Mouse (Mus musculus) Muller cell, postnatal 12 days (primary cell): ENCODE data around the gene Hmgcll1.
"Not testable (repeated sequence)": the region's sequence is repeated elsewhere in the genome, so short reads cannot be mapped to it uniquely, and the experiment has no call there.

Experiments used
- DNase-seq: peaks from one replicate; pipeline ENCODE4 v3.0.0-alpha.2; 2015; ENCODE audit errors: inconsistent ontology term

The Hmgcll1 gene

DNA sequence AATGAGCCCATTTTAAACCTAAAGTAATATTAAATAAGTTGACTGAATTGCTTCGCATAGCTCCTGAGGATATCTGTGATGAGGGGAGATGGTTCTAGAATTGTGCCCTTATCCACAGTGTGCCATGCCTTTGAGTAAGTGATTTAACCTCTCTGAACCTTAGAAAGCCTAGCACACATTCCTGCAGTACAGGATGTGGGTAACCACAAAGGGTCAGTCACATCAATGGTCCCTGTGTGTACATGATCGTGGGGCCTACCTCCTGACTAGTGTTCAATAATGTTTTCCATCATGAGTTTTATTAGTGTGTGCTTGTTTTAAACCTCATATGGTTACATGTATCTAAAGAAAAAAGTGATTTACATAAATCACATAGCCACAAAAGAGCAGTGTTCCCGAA, 46.3 kb downstream of the Hmgcll1 start:
- peak; percentile 52 for DNase-seq

DNA sequence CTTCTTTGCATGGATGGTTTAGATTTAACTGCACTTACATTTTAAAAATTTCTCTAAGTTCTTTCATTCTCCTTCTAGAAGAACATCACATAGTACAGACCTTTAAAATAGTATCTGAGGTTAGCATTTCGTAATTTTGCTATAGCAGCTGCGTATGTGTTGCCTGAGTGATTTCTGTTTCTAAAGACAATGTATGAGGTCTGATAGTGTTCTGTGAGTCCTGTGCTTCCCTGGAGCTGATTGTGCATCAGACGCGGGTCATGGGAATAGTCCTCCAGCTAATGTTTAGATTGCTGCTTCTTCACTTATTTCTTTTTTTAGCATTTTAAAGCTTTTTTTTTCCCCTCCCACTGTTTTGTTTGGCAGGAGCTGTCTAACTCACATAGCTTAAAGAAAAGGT, 46.8 kb downstream of the Hmgcll1 start:
- no peak for DNase-seq

DNA sequence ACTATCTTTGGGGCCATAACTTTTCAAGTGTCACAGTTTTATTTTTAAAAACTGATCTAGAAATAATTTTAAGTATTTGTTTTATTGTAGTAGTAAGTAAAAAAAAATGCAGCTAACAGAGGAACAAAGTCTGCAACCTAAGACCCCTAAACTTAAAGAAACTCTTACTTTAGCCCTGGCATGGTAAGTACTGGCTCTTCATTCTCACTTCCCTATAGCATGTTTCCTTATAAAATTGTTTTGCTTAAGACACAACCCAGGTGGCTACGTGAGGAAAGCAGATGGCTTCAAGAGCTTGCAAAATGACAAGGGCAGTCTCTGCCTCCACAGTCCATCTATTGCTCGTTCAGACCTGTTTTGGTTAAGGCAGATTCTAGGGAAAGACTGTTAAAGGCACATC, 49.5 kb downstream of the Hmgcll1 start:
- DNase-seq: no peak

DNA sequence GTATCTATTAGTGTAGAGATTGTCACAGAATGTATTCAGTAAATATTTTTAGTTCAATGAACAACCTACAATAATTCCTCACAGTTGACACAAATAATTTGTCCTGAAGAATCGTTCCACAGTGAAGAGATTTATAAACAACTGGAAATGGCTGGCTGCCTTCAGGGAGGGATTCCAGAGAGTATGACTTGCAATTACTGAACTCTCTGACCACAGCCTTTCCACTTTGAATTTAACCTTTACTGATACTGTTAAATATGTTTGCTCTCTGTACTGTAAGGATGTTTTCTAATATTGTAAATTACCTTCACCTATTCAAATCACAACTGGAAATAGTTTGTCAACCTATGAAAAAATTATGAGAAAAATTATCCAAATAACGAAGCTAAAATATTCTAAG, 76.9 kb downstream of the Hmgcll1 start:
- DNase-seq: peak; percentile 19

DNA sequence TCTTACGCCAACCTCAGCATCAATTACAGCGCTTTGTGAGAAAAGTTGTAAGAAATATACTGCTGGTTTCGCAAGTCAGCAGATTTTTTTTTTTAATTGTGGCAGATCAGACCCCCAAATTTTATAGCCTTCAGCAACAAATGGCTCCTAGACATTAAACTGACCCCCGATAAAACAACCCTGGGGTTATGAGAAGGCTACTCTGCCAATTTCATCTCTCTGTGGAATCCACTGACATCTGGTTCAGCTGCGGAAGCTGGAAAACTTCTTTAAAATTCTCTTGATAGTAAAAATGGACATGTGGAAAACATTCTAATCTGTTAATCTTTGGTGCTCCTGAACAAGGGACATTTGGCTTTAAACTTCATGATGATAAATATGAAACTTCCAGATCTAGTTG, 82.6 kb downstream of the Hmgcll1 start:
- DNase-seq: no peak

DNA sequence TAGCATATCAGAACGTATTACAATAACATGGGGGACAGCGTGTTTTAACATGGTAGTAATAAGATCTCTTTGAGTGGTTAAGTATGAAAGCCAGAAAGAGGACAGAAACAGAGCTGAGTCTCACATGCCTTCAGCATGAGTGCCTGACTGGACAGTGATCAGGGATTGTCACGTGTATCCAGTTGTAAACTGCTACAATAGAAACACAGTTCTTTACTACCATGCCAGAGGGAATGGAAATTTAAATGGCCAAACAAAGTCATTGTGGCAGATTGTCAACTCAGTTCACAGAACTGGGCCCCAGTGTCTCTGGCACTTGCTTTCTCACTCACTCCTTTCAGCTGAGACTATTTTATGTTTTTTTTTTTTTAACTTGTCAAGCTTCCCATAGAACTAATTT, 85.3 kb downstream of the Hmgcll1 start:
- no peak for DNase-seq

DNA sequence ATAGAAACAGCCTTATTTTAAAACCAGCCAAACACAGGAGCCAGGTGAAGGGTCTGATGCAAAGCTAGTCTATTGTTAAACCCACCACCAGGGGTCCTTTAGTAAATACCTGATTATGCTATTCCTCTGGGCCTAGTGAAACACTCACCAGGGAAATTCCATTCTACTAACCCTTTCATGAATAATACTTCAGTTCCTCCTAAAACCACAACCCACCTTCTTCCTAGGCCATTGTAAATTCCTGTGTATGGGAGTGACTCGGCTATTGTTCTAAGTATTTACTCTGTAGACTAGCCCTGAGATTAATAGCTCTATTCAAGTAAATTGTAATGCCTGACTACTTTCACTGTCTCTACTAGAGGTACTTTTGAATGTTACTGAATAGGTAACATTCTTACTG, 89.8 kb downstream of the Hmgcll1 start:
- DNase-seq: not testable (repeated sequence)

DNA sequence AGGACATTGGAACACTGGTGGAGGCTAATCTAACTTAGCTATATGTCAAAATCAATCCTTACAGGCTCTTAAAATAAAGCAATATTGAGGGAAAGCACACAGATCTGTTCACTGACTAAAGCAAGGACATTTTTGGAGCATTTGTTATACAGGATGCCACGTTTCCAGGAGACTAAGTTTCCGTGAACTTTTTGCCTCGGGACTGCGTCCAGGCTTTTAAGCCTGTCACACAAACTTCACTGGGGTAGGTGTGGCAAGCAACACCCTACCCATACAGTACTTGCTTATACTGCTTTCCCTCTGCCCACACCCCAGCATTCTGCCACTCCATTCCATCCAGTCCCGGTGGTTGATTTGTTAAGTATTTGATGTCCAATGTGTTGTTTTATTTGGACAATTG, 90.2 kb downstream of the Hmgcll1 start:
- no peak for DNase-seq

DNA sequence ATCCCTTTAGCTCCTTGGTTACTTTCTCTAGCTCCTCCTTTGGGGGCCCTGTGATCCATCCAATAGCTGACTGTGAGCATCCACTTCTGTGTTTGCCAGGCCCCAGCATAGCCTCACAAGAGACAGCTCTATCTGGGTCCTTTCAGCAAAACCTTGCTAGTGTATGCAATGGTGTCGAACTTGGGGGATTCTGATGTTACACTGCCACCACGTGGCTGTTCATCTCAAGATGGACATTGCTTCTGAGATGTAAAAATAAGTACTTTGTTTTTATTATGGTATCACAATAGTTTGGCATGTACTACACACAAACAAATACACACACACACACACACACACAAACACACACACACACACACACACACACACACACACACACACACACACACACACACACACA, 108.2 kb downstream of the Hmgcll1 start:
- peak; percentile 33 for DNase-seq

DNA sequence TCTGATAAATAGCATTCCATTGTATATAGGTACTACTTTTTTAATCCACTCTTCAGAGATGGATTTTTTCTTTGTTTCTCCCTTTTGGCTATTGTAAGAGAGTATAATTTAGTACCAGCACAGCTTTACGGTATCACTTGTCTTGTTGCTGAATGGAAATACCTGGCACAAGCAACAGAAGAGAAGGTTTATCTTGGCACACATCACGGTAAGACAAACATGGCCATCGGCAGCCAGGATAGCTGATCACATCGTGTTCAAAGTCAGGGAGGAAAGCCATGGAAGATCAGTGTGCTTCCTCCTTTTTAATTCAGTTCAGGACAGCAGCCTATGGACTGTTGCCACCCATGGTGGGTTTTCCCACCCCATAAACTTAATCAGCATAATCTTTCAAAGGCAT, 109.6 kb downstream of the Hmgcll1 start:
- no peak for DNase-seq

DNA sequence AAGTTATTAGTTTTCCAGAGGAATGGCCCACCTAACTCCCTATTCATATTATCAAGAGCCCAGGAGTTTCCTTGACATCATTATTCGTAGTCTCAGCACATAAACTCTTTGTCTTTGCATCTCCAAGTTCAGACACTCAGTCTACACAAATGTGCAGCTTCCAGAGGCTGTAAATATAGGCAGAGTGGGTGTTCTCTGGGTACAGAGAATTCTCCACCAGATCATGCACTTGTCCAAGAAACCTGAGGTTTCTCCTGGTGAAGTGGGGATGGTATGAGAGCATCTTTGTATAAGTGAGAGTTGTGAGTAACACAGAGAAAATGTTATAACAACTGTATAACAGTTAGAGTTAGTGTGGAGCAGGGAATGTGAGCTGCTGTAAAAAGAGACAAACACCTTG, 114.7 kb downstream of the Hmgcll1 start:
- DNase-seq: no peak

DNA sequence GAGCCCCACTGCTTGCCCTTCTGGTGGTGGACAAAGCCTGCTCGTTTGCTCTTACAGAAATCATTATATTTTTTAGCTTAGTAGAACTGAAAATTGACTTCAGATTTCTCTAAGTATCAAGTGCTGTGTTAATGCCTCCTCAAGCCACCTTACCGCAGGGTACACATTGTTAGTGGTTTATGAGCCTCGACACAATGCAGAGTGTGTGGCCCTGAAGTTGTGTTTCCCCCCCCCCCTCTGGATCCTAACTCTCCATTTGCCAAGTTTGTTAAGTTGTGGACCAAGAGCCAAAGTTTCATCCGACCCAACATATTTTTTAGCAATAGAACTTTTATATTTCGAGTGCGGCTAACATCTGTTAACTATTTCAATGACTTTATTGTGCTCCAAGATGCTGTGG, 119.4 kb downstream of the Hmgcll1 start:
- no peak for DNase-seq

DNA sequence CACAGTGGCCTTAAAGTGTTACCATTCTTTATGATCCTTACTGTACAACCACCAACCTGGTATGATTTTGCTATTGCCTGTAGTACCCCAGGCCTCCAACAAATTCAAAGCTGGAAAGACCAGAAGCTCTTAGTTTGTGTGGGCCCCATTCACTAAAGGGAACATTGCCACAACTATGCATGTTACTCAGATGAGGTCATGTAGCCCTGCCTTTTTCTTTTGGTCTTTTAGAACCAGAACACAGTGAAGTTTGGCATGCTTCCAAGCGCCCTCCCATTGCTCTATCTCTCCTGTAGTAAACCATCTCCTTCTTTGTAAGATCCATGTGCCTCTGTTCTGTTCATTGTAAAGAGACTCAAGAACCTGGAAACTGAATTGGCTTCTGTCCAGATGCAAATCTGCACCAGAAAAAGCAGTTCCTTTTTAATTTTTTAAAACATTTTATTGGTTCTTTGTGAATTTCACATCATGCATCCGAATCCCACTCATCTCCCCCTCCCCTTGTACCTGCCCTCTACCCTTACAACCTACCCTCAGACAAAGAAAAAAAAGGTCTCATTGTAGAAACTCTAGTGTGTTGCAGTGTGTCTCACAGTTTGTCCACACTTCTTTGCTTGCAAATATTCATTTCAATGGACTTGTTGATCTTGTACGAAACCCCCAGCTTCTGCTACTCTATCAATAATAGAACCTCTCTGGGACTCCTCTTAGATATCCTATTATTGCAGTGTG, 123.9 kb downstream of the Hmgcll1 start:
- DNase-seq: peak; percentile 89

DNA sequence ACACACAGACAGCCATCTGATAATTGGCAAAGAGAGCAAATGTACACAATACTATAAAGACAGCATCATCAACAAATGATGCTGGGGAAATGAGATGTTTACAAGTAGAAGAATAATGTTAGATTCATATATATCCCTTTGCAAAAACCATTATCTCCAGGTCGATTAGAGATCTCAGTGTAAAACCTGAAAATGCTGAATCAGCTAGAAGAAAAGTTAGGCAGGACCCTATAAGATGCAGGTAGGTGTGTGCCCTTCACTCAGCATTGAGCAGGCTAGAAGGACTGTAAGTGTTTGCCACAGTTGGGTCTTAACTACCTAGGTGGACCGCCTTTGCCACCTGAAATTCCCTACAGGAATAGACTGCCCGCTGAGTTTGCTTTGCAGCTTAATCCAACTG, 130.9 kb downstream of the Hmgcll1 start:
- no peak for DNase-seq

DNA sequence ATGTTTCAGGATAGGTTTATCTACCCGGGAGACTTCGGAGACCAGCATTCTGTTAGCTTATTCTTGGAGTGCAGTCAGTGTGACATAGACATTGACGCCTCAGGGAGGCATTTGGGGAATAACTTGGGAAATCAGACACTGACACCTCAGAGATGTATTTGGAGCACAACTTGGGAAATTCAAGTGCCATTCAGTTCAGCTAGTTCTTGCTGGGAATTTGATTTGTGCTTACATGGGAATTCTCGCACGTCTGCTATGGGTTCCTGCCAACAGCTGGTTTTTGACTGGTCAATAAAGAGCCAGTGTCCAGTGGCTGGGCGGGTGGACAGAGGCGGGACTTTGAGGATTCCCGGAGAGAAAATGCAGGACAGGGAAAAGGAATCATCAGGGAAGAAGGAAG, 147.8 kb downstream of the Hmgcll1 start:
- no peak for DNase-seq

DNA sequence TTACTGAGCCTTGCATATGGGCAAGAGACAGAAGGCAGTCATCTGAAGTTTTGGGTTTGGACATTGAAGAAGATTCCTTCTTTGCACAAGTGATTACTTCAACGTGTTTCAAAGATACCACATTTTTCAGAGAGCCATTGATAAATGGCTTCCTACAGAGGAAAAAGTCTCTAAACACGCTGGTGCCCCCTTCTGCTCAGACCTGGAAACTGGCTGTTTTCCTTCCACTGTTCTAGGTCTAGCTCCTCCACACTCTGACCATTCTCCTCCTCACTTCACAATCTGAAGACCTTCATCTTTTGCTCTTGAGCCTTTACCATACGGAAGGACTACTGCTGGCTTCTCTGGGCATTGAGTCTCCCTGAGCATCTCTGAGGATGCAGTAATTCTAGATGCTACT, 153.7 kb downstream of the Hmgcll1 start:
- no peak for DNase-seq

DNA sequence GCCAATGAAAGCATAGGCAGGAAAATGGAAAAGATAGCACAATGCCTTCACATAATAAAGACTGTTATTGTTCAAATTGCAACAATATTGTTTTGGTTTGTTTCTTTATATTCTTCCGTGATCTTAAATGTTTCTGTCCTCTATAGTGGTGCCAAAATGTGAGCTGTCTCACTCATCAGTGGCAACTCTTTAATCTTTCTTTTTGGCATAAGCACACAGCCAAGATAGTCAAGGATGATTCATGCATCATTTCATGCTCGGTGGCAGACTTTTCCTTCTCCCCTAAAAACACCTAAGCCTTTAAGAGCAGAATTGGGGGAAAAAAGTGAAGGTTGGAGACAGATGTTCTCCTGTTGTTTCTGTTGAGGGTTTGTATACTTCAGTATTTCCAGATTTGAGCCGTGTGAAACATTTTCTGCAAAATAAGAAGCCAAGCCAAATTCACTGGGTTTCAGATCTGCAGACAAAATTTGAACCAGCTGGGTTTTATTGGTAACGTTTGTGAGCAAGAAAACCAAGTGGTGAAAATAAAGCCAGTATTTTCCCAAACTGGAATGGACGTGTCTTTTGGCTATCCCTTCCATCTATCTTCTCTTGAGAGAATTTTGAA, 158.1 kb downstream of the Hmgcll1 start:
- no peak for DNase-seq

DNA sequence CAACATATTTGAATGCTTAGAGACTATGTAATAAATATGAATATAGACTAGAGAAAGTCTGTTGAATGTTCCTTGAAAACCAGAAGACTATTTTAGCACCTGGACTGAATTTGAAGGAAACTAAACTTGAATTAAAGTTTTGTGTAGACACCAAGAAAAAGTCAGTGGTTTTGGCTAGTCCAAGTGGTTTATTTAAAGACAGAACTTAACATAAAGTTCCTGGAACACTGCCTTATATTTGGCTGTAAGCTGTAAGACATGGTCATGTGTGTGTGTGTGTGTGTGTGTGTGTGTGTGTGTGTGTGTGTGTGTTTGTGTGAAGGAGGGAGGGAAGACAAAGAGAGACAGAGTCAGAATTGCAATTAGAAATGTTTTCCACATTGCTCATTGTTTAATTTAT, 164.6 kb downstream of the Hmgcll1 start:
- no peak for DNase-seq
